Mouse (Mus musculus) heart, adult 2 months (tissue): ENCODE measurements around the gene Rpl23a.

ENCODE experiments used
- CTCF ChIP-seq: fragments of 200-600 bp; IDR thresholded peaks from 2 replicates; pipeline ENCODE4 v1.8.1; 2022; ENCODE audit warnings: antibody characterized with exemption, mild to moderate bottlenecking, moderate library complexity
- EP300 ChIP-seq: fragments of 200-500 bp; IDR thresholded peaks from 2 replicates; pipeline ENCODE4 v1.6.1; 2011; ENCODE audit warnings: low read depth, low read length, control low read depth; ENCODE audit not compliant: insufficient read depth
- POLR2A ChIP-seq: fragments of 200-500 bp; IDR thresholded peaks from 2 replicates; pipeline ENCODE4 v1.6.1; 2011; ENCODE audit warnings: mild to moderate bottlenecking, low read depth, low read length, control low read depth; ENCODE audit not compliant: insufficient read depth

DNA sequence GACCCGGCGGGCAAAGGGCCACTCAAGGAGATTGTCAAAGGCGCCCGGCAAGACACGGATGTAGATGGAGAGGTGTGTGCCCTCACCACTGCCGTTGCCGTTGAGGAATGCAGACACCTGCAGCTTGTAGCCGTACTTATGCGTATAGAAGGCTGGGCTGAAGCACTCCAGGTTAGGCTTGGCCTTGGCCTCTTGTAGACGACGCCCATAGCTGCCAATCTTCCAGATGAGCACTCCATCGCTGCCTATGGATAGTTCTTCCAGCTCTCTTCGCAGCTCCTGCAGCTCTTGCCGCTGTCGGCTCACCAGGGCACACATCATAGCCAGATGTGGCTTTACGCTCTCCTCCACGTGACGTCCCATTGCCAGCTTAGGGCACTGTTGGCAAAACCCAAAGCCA lies 23.2 kb downstream of the Rpl23a start:
- TF ChIP-seq EP300 (no peak), CTCF (no peak), POLR2A (no peak)
